ENCODE assay signal across 10 mouse cellular contexts in genomic region chr1:61373661-61374491, GRCm38 (mm10).
DNase-seq lines count a peak whose midpoint lies in the region; ATAC-seq and TF ChIP-seq lines count a peak whose summit lies in the region.
"Had no signal": no experiment of that assay in that cellular context is flagged by ENCODE, and none has a peak within 500 bp of the region (broad histone marks: within the 10 kb centered on the region; RNA-seq: fewer than 3 reads in every experiment).

No protein-coding gene starts in this region.

- DNase-seq in embryonic facial prominence, embryonic 14.5 days (ENCODE audit: low spot score): peak; percentile 38
- no peak for DNase-seq in embryonic facial prominence, embryonic 10.5 days (ENCODE audit: low spot score)
- peak; percentile 77 for DNase-seq in kidney, postnatal 0 days (ENCODE audit: low spot score)
- DNase-seq in lung, postnatal 4 days: peak; percentile 24 to 51
- DNase-seq in testis, postnatal 14 days (ENCODE audit: low spot score): no peak
- DNase-seq in embryo, embryonic 9.5 days (ENCODE audit: extremely low spot score): no peak
- DNase-seq in embryo, embryonic 10 days (ENCODE audit: low spot score): no peak

- ATAC-seq in embryonic facial prominence, embryonic 14.5 days (ENCODE audit: low read depth): no peak
- no peak for ATAC-seq in heart, embryonic 11.5 days (replicated peaks; ENCODE audit: insufficient number of reproducible peaks, low FRiP score, low TSS enrichment)
- peak; percentile 41; the same call in 1 of the 2 replicates for ATAC-seq in kidney, postnatal 0 days (replicated peaks; ENCODE audit: low FRiP score, low read depth)

- peaks cover 5% of the 10 kb centered on the region for H3K9me3 ChIP-seq in embryonic facial prominence, embryonic 14.5 days (ENCODE audit: control insufficient read depth, low read length)
- peaks cover 5% of the 10 kb centered on the region; the same call in 1 of the 2 replicates for H3K9me3 ChIP-seq in embryonic facial prominence, embryonic 10.5 days
- no peaks in the 10 kb centered on the region for H3K9me3 ChIP-seq in heart, embryonic 11.5 days (replicated peaks; ENCODE audit: control insufficient read depth, low read length)
- H3K9me3 ChIP-seq in kidney, postnatal 0 days (replicated peaks; ENCODE audit: low read length): no peaks in the 10 kb centered on the region
- H3K9me3 ChIP-seq: hindbrain, embryonic 15.5 days had no signal

- H3K4me2 ChIP-seq in embryonic facial prominence, embryonic 14.5 days (ENCODE audit: low read depth, low read length): no peak overlapping the region
- H3K4me2 ChIP-seq in heart, embryonic 11.5 days: no peak overlapping the region
- no peak overlapping the region for H3K4me2 ChIP-seq in kidney, postnatal 0 days (ENCODE audit: low read length)
- H3K4me2 ChIP-seq: hindbrain, embryonic 15.5 days had no signal

- H3K27me3 ChIP-seq in embryonic facial prominence, embryonic 14.5 days (replicated peaks; ENCODE audit: control insufficient read depth, insufficient read depth, low read length): no peaks in the 10 kb centered on the region
- peaks cover 13% of the 10 kb centered on the region for H3K27me3 ChIP-seq in embryonic facial prominence, embryonic 10.5 days (replicated peaks; ENCODE audit: low read depth, poor library complexity, severe bottlenecking)
- no peaks in the 10 kb centered on the region for H3K27me3 ChIP-seq in heart, embryonic 11.5 days (ENCODE audit: control insufficient read depth, insufficient read depth, low read length)
- no peaks in the 10 kb centered on the region for H3K27me3 ChIP-seq in kidney, postnatal 0 days (ENCODE audit: insufficient read depth, low read length)
- H3K27me3 ChIP-seq: hindbrain, embryonic 15.5 days had no signal

- no peak overlapping the region for H3K4me3 ChIP-seq in embryonic facial prominence, embryonic 14.5 days (ENCODE audit: low read depth, low read length)
- H3K4me3 ChIP-seq in embryonic facial prominence, embryonic 10.5 days: no peak overlapping the region
- no peak overlapping the region for H3K4me3 ChIP-seq in heart, embryonic 11.5 days (ENCODE audit: low read depth, low read length)
- no peak overlapping the region for H3K4me3 ChIP-seq in kidney, postnatal 0 days (replicated peaks; ENCODE audit: low read depth, low read length)
- H3K4me3 ChIP-seq: hindbrain, embryonic 15.5 days; myocyte had no signal

- TF ChIP-seq CTCF in kidney, postnatal 0 days (IDR thresholded peaks at IDR 0.05; ENCODE audit: low read depth): no peak

- no peak overlapping the region for H3K27ac ChIP-seq in embryonic facial prominence, embryonic 14.5 days (replicated peaks; ENCODE audit: low read depth, low read length)
- no peak overlapping the region; the same call in 1 of the 2 replicates for H3K27ac ChIP-seq in embryonic facial prominence, embryonic 10.5 days (replicated peaks)
- H3K27ac ChIP-seq in heart, embryonic 11.5 days (ENCODE audit: low read depth, low read length): 0 out of 2 replicates have a peak overlapping the region, but pooled peaks have one; percentile 15
- H3K27ac ChIP-seq in kidney, postnatal 0 days: no peak overlapping the region
- H3K27ac ChIP-seq: hindbrain, embryonic 15.5 days had no signal

- H3K4me1 ChIP-seq in embryonic facial prominence, embryonic 14.5 days (ENCODE audit: control insufficient read depth, insufficient read depth, low read length): no peaks in the 10 kb centered on the region
- peaks cover 22% of the 10 kb centered on the region for H3K4me1 ChIP-seq in embryonic facial prominence, embryonic 10.5 days
- no peaks in the 10 kb centered on the region; the same call in 1 of the 2 replicates for H3K4me1 ChIP-seq in heart, embryonic 11.5 days (ENCODE audit: control insufficient read depth, insufficient read depth, low read length)
- no peaks in the 10 kb centered on the region for H3K4me1 ChIP-seq in kidney, postnatal 0 days (replicated peaks; ENCODE audit: insufficient read depth, low read length)

- no peak overlapping the region for H3K9ac ChIP-seq in embryonic facial prominence, embryonic 14.5 days (ENCODE audit: low read depth, low read length)
- H3K9ac ChIP-seq in heart, embryonic 11.5 days (ENCODE audit: low read depth, low read length): no peak overlapping the region
- H3K9ac ChIP-seq in kidney, postnatal 0 days (ENCODE audit: low read depth, low read length): no peak overlapping the region
- H3K9ac ChIP-seq: hindbrain, embryonic 15.5 days had no signal

- 67% methylated on average over 17 of the region's 17 CpGs for WGBS in embryonic facial prominence, embryonic 14.5 days
- 73% methylated on average over 17 of the region's 17 CpGs for WGBS in embryonic facial prominence, embryonic 10.5 days
- 44% methylated on average over 17 of the region's 17 CpGs for WGBS in heart, embryonic 11.5 days (ENCODE audit: insufficient replicate concordance)
- WGBS in kidney, postnatal 0 days: 48% methylated on average over 17 of the region's 17 CpGs

- no peaks in the 10 kb centered on the region for H3K36me3 ChIP-seq in embryonic facial prominence, embryonic 14.5 days (ENCODE audit: control insufficient read depth, insufficient read depth, low read length)
- H3K36me3 ChIP-seq in embryonic facial prominence, embryonic 10.5 days (replicated peaks): no peaks in the 10 kb centered on the region
- no peaks in the 10 kb centered on the region for H3K36me3 ChIP-seq in heart, embryonic 11.5 days (ENCODE audit: control insufficient read depth, insufficient read depth, low read length)
- no peaks in the 10 kb centered on the region for H3K36me3 ChIP-seq in kidney, postnatal 0 days (ENCODE audit: insufficient read depth, low read length)
- H3K36me3 ChIP-seq: hindbrain, embryonic 15.5 days had no signal

Comparison
In these comparisons a context has a peak if more than half of its experiments do, and no peak if none do; other contexts are left out.
1. DNase-seq: peak in embryonic facial prominence, embryonic 14.5 days (single experiment), kidney, postnatal 0 days (single experiment) and lung, postnatal 4 days (2 of 2); none in embryonic facial prominence, embryonic 10.5 days (single experiment), testis, postnatal 14 days (single experiment), embryo, embryonic 9.5 days (single experiment) and embryo, embryonic 10 days (single experiment).